Mouse (Mus musculus): ENCODE measurements around the gene Plin2. TPM values are rescaled to one million over a fixed set of nuclear protein-coding genes. Genes with fewer than 3 reads are reported as not detected.

The Plin2 gene
- 84.7 and 88.9 TPM in 2 replicates for polyA plus RNA-seq (2016; fragmentation: Nextera tagmentation; extraction: Ambion mirVana)

DNA sequence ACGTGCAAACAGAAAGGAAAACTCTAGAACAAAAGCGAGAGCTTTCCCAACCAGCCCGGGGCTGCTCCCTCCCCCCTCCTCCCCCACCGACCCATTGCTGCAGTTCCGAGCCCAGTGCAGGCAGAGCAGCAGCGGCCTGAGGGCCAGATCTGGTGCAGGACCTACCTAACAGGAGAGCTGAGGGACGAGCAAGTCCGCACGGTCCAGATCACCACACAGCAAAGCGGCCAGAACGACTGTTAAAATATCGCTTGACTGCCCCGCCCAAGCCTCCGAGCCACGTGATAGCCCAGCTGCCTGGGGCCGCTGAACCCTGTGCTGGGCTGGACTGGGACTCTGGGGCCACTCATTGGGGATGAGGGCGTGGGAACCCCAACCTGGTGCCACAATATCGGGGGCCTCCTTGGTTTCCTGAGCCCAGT lies at the start of gene Plin2:
Plin2 (minus strand) TSS at position 281 of the 422 bp plus-strand sequence.
- under 1% methylated on average over 18 of the region's 18 CpGs for WGBS
- H3K27ac ChIP-seq = peak within 1 kb of the TSS; percentile 95
- DNase-seq (ENCODE audit: low spot score) = peak; percentile 79
- H3K36me3 ChIP-seq = peaks cover 32% of the 10 kb centered on the region
- H3K4me3 ChIP-seq = peak within 1 kb of the TSS; percentile 72
- H3K9me3 ChIP-seq = no peaks in the 10 kb centered on the region
- no peaks in the 10 kb centered on the region for H3K27me3 ChIP-seq (ENCODE audit: insufficient read depth, poor library complexity, severe bottlenecking)
- H3K4me1 ChIP-seq (replicated peaks) = peaks cover 36% of the 10 kb centered on the region

DNA sequence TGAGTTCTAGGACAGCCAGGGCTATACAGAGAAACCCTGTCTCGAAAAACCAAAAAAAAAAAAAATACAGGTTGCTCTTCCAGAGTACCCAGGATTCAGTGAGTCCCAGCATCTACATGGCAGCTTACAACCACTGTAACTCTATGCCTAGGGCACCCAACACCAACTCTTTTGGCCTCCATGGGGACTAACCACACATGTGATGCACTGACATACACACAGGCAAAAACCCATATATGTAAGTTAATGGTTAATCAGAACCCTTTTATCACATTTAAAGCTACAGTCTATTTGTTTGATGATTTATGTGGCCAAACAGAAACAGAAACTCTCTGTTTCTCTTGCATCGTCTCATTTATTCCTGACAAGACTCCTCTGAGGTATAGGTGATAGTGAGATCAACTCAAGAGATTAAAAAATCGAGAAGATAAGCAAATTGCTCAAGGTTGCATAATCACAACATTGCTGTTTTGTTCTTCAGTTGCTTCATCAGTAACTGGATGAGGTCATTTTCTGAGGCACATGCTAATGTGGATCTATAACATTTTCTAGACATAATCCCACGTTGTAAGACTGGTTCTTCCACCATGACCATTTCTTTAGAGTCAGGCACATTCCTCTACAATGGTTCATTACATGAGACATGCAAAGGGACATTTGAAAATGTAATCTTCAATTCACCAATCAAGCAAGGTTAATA lies 49.2 kb upstream of the Plin2 start:
- Histone ChIP-seq H3K9me3 (no peaks in the 10 kb centered on the region), H3K4me3 (no peak overlapping the region), H3K27me3 (ENCODE audit: insufficient read depth, poor library complexity, severe bottlenecking) (no peaks in the 10 kb centered on the region), H3K27ac (no peak overlapping the region), H3K4me1 (replicated peaks) (no peaks in the 10 kb centered on the region), H3K36me3 (no peaks in the 10 kb centered on the region)
- 74% methylated on average over 4 of the region's 4 CpGs for WGBS
- no peak for DNase-seq (ENCODE audit: low spot score)

DNA sequence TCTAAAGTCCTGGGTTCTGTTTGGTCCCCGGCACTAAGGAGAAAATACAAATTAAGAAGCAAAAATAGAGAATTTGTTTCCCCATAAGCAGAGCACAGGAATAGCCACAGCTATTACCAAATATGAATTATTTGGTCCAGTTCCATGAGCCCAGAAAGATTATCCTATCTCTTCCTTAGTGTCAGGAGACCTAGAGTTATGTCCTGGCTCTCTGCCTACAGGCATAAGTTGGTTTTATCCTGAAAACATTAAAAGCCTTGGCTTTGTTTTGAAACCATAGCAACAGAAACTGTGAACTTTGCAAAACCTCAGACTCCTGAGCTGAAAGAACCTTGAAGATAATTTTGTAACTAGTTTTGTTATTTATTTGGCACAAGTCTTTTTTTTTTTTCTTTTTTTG lies 47.3 kb upstream of the Plin2 start:
- Histone ChIP-seq H3K4me3 (no peak overlapping the region), H3K36me3 (no peaks in the 10 kb centered on the region), H3K9me3 (no peaks in the 10 kb centered on the region), H3K4me1 (replicated peaks) (no peaks in the 10 kb centered on the region), H3K27me3 (ENCODE audit: insufficient read depth, poor library complexity, severe bottlenecking) (no peaks in the 10 kb centered on the region), H3K27ac (no peak overlapping the region)
- no peak for DNase-seq (ENCODE audit: low spot score)
- WGBS = 94% methylated on average over 1 of the region's 1 CpGs

DNA sequence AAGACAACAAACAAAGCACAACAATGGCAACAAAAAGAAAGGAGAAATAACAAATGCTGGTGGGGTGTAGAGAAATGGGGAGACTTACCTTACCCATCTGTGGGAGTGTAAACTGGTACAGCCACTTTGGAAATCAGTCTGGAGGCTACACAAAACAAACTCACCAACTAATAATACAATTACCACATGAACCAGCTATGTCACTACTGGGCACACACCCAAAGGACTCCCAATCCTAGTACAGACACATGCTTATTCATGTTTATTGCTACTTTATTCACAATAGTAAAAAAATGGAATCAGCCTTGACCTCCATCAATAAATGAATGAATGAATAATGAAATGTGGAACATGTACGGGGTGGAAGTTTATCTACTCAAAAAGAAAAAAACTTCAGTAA lies 45.5 kb upstream of the Plin2 start:
- Histone ChIP-seq H3K27me3 (ENCODE audit: insufficient read depth, poor library complexity, severe bottlenecking) (no peaks in the 10 kb centered on the region), H3K4me3 (no peak overlapping the region), H3K27ac (no peak overlapping the region), H3K9me3 (no peaks in the 10 kb centered on the region), H3K4me1 (replicated peaks) (peaks cover under 1% of the 10 kb centered on the region), H3K36me3 (no peaks in the 10 kb centered on the region)
- DNase-seq (ENCODE audit: low spot score) = no peak
- 96% methylated on average over 1 of the region's 1 CpGs for WGBS

DNA sequence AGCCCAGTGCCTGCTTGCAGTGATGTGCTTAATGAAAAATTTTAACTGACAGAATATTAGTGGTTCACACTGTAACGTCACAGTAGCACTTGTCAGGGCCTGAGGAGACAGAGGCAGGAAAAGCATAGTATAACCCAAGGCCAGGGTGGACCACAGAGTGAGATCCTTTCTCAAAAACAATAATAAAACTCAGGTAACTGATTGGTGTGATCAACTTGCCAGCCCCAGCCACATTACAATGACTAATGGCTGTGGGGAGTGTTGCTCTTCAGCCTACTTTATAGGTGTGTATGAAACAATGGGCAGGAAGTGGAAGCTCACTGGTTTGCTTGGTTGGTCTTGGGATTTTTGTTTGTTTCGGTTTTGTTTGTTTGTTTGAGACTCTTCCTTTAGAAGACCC lies 43.7 kb upstream of the Plin2 start:
- H3K36me3 ChIP-seq = no peaks in the 10 kb centered on the region
- H3K27me3 ChIP-seq (ENCODE audit: insufficient read depth, poor library complexity, severe bottlenecking) = no peaks in the 10 kb centered on the region
- peaks cover 6% of the 10 kb centered on the region for H3K4me1 ChIP-seq (replicated peaks)
- no peak for DNase-seq (ENCODE audit: low spot score)
- H3K4me3 ChIP-seq = no peak overlapping the region
- WGBS = 79% methylated on average over 2 of the region's 2 CpGs
- no peaks in the 10 kb centered on the region for H3K9me3 ChIP-seq
- no peak overlapping the region for H3K27ac ChIP-seq

DNA sequence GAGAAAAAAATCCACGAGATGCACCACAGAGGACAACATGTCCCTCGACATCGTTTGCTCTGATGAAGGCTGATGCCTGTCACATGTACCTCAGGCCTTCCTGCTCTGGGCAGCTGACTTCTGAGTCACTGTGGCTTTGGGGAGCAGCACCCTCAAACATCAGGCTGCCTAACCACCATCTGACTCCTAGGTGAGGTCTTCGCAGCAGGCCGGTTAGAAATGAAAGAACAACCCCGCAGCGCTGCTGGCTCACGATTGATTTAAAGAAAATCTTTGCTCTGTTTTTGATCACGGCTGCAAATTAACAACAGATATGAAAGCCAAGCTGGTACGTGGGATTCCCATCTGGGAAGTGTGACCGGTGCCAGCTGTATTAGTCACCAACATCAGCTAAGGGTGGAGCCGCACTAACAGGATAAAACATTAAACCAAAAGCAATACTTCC lies 42.9 kb upstream of the Plin2 start:
- DNase-seq (ENCODE audit: low spot score) = no peak
- no peak overlapping the region for H3K27ac ChIP-seq
- H3K27me3 ChIP-seq (ENCODE audit: insufficient read depth, poor library complexity, severe bottlenecking) = no peaks in the 10 kb centered on the region
- no peak overlapping the region for H3K4me3 ChIP-seq
- no peaks in the 10 kb centered on the region for H3K36me3 ChIP-seq
- WGBS = 90% methylated on average over 12 of the region's 12 CpGs
- H3K4me1 ChIP-seq (replicated peaks) = peaks cover 6% of the 10 kb centered on the region
- H3K9me3 ChIP-seq = no peaks in the 10 kb centered on the region

DNA sequence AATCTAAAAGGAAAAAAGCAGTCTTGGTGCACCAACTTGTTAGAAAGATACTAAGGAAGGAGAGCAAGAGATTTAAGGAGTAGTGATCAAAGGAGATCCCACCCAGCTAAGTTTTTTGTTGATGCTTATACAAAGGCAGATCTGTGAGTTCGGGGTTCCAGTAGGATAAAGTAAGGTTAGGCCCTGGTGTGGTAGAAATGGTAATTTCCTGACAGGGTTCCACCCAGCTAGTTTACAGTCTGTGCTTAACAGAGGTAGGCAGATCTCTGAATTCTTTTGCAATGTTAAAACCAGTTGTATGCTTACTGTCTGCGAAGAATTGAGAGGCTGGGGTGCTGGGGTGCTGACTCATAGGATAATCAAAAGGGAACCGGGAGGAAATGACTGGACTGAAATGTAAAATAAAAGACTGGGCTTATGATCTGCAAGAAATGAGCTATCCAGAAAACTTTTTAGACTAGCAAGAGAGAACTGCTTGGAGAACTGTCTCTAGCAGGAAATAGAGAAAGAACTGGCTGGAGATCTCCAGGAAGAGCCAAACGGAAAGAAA lies 40.9 kb upstream of the Plin2 start:
- DNase-seq (ENCODE audit: low spot score) = no peak
- no peaks in the 10 kb centered on the region for H3K9me3 ChIP-seq
- no peak overlapping the region for H3K27ac ChIP-seq
- WGBS = 75% methylated on average over 4 of the region's 4 CpGs
- peaks cover 6% of the 10 kb centered on the region for H3K4me1 ChIP-seq (replicated peaks)
- H3K4me3 ChIP-seq = no peak overlapping the region
- H3K27me3 ChIP-seq (ENCODE audit: insufficient read depth, poor library complexity, severe bottlenecking) = no peaks in the 10 kb centered on the region
- H3K36me3 ChIP-seq = no peaks in the 10 kb centered on the region

DNA sequence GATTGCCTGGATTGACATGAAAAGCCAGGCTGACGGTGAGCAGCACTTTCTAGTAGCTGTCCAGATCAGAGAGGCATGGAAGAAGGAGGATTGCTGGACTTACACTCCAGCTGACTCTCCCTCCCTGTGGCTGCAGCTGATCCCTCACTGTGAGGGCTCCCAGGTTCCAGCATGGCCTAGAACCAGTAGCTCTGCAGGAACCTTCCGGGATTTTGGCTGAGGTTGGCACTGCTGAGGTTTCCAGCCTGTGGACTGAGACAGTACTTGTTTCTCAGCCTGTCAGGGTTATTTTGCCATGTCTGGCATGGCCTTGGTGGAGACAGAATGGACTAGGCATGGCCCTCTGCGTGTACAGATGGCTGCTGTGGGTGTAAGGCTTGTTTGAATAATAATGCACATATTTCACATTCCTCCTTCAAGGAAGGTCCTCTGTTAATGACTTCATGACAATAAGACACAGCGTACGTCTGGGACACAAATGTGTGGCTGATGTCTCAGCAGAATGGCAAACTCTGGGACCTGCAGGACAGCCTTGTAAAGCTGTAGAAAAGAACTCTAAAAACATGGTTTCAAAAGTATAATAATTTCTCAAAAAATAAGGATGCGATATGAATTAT lies 40.3 kb upstream of the Plin2 start:
- Histone ChIP-seq H3K36me3 (no peaks in the 10 kb centered on the region), H3K27ac (no peak overlapping the region), H3K9me3 (no peaks in the 10 kb centered on the region), H3K4me1 (replicated peaks) (peaks cover 6% of the 10 kb centered on the region), H3K27me3 (ENCODE audit: insufficient read depth, poor library complexity, severe bottlenecking) (no peaks in the 10 kb centered on the region), H3K4me3 (no peak overlapping the region)
- WGBS = 67% methylated on average over 6 of the region's 6 CpGs
- no peak for DNase-seq (ENCODE audit: low spot score)

DNA sequence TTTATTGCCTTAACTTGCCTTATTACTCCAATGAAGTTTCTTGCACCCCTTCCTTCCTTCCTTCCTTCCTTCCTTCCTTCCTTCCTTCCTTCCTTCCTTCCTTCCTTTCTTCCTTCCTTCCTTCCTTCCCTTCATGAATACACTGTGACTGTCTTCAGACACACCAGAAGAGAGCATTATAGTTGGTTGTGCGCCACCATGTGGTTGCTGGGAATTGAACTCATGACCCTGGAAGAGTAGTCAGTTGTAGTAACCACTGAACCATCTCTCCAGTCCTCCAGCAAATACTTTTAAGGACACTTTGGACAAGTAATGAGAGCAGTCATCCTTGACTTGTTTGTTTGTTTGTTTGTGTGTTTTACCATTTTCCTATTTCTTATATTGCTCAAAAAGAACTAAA lies 38.9 kb upstream of the Plin2 start:
- no peak overlapping the region for H3K4me3 ChIP-seq
- no peaks in the 10 kb centered on the region for H3K27me3 ChIP-seq (ENCODE audit: insufficient read depth, poor library complexity, severe bottlenecking)
- 40% methylated on average over 1 of the region's 1 CpGs for WGBS

DNA sequence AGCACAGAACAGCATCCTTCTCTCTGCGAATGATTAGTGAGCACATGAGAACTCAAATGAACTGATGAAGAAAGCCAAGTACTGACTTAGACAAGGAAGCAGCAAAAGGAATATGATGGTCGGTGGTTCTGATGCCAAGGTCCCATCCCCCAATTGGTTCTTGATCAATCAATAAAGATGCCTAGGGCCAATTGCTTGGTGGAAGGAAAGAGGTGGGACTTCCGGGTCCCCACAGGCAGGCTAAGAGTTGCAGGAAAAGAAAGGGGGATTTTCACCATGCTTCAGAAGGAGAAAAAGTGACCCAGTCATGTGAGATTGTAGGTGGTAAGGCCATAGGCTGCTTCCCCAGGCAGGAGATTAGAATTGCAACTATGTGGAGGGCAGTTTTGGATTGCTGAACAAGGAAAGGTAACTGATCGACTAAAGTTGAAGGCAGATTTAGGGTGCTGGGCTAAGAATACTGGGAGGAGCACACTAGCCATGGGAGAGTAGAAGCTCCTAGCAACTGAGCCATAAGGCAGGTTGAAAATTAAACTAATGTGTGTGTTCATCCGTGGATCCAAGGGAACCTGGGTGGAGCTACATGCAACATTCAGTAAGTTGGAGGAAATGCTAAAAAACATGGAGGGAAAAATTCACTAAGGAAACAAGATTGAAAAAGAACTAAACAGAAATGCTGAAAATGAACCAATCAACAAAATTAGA lies 29.5 kb upstream of the Plin2 start:
- no peak overlapping the region for H3K4me3 ChIP-seq
- H3K36me3 ChIP-seq = no peaks in the 10 kb centered on the region
- no peaks in the 10 kb centered on the region for H3K4me1 ChIP-seq (replicated peaks)
- H3K9me3 ChIP-seq = no peaks in the 10 kb centered on the region
- WGBS = 78% methylated on average over 5 of the region's 5 CpGs
- no peak for DNase-seq (ENCODE audit: low spot score)
- H3K27me3 ChIP-seq (ENCODE audit: insufficient read depth, poor library complexity, severe bottlenecking) = no peaks in the 10 kb centered on the region
- H3K27ac ChIP-seq = no peak overlapping the region

More for the DNA sequence above, 38.9 kb upstream of the Plin2 start:
- Histone ChIP-seq H3K36me3 (no peaks in the 10 kb centered on the region), H3K9me3 (no peaks in the 10 kb centered on the region), H3K27ac (no peak overlapping the region), H3K4me1 (replicated peaks) (peaks cover 6% of the 10 kb centered on the region)
- DNase-seq (ENCODE audit: low spot score) = no peak

DNA sequence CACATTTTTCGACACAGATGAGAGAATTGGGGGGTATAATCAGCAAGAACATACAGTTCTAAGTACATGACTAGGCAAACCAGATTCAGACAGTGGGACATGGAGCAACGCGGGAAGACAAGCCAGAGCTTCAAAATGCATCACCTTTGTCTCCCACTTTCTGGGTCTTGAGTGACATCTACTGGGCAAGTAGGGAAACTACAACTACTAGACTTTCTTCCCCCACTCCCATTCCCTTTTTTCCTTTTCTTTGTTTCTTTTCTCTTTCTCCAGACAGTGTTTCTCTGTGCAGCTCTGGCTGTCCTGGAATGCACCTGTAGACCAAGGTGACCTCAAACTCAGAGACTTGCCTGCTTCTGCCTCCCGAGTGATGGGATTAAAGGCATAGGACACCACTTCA lies 27.0 kb upstream of the Plin2 start:
- Histone ChIP-seq H3K36me3 (no peaks in the 10 kb centered on the region), H3K27ac (peak overlapping the region; percentile 54), H3K27me3 (ENCODE audit: insufficient read depth, poor library complexity, severe bottlenecking) (no peaks in the 10 kb centered on the region), H3K4me1 (replicated peaks) (no peaks in the 10 kb centered on the region), H3K4me3 (no peak overlapping the region), H3K9me3 (no peaks in the 10 kb centered on the region)
- peak; percentile 18 for DNase-seq (ENCODE audit: low spot score)
- WGBS = 10% methylated on average over 4 of the region's 4 CpGs

DNA sequence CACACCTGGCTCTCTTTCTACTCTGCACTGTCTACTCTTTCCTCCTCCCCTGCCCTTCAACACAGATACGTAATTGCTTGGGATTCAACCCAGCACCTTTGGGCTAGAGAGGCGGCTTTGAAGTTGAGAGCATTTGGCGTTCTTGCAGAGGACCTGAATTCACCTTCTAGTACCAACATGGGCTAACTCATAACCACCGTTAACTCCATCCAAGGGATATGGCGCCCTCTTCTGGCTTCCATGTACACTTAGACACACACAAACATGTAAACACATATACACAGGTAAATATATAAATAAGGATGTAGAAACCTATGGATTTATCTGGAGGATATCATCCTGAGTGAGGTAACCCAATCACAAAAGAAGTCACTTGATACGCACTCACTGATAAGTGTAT lies 25.2 kb upstream of the Plin2 start:
- Histone ChIP-seq H3K36me3 (no peaks in the 10 kb centered on the region), H3K27ac (no peak overlapping the region), H3K9me3 (no peaks in the 10 kb centered on the region), H3K4me1 (replicated peaks) (no peaks in the 10 kb centered on the region), H3K4me3 (no peak overlapping the region), H3K27me3 (ENCODE audit: insufficient read depth, poor library complexity, severe bottlenecking) (no peaks in the 10 kb centered on the region)
- WGBS = 51% methylated on average over 6 of the region's 6 CpGs
- peak; percentile 19 for DNase-seq (ENCODE audit: low spot score)

DNA sequence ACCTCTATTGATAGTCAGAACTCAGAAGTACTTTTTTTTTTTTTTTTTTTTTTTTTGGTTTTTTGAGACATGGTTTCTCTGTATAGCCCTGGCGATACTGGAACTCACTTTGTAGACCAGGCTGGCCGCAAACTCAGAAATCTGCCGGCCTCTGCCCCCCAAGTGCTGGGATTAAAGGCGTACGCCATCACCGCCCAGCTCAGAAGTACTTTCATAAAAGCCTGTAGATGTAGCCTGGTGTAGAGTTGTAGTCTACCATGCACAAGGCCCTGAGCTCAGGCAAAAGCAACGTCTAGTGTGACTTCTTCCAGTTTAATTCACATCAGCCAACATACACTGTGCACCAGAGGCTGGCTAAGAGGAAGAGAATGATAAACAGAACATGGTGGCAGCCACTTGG lies 23.1 kb upstream of the Plin2 start:
- no peaks in the 10 kb centered on the region for H3K27me3 ChIP-seq (ENCODE audit: insufficient read depth, poor library complexity, severe bottlenecking)
- H3K27ac ChIP-seq = no peak overlapping the region
- DNase-seq (ENCODE audit: low spot score) = no peak
- WGBS = 92% methylated on average over 7 of the region's 7 CpGs
- no peaks in the 10 kb centered on the region for H3K9me3 ChIP-seq
- no peaks in the 10 kb centered on the region for H3K4me1 ChIP-seq (replicated peaks)
- H3K36me3 ChIP-seq = no peaks in the 10 kb centered on the region
- H3K4me3 ChIP-seq = no peak overlapping the region
